Mouse (Mus musculus): ENCODE measurements at regions not wholly inside any gene's neighbourhood (a gene's known extent, or its start where the extent isn't known, plus 50 kb on each side); places are given as distances from the start of the nearest gene placed in this dataset.
A peak's percentile ranks its signal among the peaks of the same experiment; 100 is the strongest.

DNA sequence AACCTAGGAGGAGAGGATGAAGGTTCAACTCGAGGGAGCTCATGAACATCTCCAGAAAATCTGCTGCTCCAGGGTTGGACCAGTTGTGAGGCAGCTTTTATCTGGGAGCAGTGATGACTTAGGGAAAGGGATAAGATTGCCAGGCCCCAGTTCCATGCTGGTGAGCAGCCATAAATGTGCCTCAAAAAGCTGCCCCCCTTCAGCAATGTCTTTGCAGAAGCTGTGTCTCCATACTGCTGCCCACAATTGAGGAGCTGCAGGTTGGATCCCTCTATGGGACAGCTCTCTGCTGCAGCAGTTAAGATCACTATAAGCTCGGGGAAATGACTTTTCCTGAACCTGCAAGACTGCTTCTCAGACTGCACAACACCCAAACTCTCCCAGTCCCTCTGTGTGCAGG, 543.7 kb downstream of the Nfib start:
- DNase-seq (ENCODE audit: low spot score in 2 of 2): no peak

DNA sequence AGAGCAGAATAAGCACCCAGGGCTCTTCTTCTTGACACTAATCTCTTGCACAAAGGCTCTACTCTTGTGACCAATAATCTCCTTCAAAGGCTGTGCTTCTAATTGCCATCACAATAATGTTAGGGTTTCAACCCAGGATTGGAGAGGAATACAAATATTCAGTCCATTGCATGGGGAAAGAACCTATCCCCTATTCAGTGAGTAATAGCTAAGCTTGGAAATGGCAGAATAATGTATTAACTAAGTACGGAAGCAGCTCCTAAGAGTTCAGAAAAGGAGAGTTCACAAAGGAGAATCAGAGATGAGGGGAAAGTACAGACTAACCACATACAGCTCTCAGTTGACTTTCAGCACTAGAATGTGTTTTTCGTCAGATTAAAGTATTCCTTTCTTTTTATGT, 544.3 kb downstream of the Nfib start:
- no peak for DNase-seq (ENCODE audit: low spot score in 2 of 2)

DNA sequence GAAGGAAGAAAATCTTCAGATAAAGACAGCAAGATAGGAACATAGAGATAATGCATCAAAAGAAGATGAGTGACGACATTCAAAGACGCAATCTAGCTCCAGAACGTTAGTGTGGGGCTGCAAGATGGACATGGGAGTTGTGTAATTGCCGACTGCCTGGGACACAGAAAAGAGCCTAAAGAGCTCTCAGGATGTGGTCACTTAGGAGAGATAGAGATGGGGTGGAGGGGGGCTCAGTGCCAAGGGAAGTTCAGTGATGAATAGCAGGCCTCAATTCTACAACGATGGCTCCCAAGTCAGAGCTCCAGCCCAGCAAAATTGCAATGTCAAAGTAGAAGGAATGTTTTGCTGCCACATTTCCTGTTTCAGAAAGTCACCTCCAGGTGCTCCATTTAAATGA, 545.3 kb downstream of the Nfib start:
- DNase-seq (ENCODE audit: low spot score in 2 of 2): no peak

DNA sequence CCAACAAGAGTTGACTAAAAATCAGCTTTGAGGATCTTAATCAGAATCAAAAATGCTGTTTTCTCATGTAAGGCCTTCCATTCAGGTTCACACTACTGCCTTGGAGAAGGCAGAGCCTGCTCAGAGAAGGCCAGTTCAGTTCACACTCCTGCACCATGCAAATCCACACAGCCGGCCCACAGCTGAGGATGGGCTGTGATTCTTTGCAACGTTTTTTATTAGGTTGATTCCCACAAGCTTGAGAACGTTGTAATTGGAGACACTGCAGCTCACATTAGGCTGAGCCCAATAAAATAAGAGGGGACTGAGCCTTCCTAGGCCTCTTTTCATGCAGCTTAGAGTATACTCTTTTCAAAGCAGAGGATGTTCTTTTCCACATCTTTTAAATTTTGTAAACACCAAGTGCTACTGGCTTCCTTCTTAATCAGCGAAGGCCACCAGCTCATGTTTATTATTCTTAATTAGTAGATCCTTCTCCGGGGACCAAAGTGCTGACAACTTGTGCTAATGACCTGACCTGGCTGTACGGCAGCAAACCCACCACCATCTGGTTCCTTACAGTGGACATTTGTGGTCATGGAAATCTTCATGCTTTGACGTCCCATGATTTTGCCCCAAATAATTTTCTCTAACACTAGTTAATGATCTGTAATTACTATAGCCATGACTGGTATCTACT, 549.8 kb downstream of the Nfib start:
- DNase-seq (ENCODE audit: low spot score in 2 of 2): no peak

DNA sequence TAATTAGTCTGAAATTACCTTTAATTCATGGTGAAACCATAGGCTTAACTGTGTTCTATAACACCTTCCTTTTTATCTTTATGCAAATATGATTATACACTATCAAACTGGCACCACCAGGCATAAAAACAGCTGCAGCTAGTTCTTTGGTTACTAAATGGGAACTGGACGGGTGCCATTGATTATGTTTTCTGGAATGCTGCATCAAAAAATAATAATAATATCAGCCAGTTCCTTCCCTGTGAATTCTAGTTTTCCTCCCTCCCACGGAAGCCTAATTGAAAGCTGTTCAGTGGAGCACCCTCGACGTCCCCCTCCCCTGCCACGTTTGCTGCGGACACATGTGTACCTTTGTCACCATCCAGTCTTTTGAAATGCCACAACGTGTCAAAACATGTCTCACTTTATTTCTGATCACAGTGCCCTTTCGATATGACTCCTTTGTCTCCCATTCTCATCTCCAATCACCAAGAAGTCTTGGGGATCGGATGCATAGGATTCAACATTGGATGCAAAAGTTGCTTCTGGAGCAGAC, 551.5 kb downstream of the Nfib start:
- no peak for DNase-seq (ENCODE audit: low spot score in 2 of 2)

DNA sequence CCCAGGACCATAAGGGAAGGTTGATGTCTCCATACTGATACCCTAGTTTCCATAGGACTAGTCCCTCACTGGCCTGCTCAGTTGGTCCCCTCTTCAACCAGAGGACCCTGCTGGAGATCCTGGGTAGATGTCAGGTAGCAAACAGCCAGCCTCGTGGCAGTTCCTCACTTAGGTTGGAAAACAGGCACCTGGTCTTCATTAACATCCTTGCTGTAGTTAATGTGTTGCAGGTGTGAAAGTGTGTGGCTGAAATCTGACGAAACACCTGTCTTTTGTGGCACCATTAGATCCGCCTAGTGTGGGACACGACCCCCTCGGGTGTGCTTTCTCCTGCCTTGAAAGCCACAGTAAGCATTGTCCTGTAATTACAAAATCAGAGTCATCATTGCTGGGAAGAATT, 551.9 kb downstream of the Nfib start:
- no peak for DNase-seq (ENCODE audit: low spot score in 2 of 2)

DNA sequence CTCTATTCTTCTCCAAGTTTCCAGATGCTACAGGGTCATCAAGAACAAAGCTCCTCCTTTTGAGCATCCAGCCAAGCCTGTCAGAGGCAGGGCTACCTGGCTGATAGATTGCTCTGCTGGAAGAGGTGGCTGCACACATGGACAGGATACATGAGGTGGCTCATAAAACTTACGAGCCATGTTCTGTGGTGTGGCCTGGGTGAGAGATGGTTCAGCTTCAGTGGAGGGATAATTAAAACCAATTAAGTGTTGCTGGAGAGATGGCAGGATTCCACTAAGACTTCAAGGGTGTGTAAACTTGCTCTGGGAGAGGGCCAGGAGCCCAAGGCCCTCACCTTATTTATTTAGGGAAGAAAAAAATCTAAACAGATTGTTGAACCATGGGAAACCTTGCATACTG, 555.6 kb downstream of the Nfib start:
- no peak for DNase-seq (ENCODE audit: low spot score in 2 of 2)

DNA sequence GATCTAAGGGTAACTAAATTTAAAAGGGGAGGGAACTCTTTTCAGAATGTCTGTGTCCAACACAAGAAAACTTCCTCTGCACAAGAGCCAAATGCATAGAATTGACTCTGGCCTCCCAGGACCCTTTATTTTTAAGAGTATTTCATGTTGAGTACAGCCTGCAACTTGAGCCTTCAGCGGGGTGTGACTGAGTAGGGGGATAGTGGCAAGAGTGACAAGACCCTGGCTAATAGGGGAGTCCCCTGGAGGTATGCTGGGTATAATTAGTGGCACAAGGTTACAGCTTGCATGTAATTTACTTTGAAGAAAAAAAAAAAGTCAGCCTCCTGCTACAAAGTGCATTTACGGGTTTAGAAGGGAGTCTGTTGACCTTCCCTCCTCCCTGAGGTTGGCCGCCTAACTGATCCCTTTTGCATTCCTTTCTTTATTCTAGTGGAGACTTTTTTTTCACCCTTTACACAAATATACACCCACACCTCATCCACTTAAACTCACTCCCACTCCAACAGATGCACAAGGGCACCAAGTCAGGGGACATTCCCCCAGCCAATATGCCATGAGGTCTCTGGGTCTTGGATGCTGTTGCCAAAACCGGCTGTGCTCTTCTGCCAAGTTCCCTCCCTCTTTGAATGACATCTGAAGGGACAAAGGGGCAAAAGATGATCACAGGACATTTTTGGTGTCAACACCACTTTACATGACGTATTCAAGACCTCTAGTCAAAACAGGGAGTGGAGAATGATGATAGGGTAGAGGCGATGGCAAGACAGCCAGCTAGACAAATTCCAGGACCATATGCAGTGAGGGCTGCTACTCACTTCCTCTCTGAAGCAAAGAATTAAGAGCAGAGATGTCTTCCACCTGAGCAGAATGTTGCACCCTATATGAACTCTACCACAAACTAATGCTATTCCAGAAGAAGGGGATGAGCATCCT, 557.2 kb downstream of the Nfib start:
- no peak for DNase-seq (ENCODE audit: low spot score in 2 of 2)

DNA sequence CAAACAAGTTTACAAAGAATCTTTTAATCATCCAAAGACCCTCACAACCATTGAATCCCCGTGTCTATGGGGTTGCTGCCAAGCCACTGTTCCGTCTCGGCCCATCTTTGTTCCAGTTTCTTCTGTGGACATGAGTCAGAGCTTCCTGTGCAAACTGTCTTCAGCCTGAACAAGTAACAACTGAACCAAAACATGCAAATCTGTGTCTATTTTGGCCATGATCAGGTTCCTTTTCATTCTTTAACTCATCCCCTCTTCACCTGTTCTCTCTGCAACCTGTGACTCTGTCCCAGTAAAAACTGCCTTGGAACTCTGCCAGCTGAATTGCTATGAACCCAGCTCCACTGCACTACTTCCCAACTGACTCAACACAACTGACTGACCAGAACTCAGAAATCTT, 563.2 kb downstream of the Nfib start:
- DNase-seq (ENCODE audit: low spot score in 2 of 2): no peak

DNA sequence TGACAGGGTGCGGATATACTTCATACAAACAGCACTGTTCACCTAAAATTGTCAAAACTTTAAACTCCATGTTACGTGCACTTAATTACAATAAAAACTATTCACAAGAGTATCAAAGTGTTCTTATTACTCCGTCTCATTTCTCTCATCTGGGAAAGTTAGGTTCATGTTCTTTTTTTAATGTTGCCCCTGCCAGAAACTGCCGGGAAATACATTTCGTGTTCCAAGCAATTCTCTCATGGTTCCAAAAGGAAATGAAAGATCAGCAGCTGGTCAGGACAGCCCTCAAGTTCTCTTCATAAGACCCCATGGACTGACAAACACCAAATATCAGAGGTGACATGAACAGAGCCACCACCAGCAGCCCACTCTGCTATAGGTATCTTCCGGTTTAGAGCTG, 565.7 kb downstream of the Nfib start:
- DNase-seq (ENCODE audit: low spot score in 2 of 2): no peak

DNA sequence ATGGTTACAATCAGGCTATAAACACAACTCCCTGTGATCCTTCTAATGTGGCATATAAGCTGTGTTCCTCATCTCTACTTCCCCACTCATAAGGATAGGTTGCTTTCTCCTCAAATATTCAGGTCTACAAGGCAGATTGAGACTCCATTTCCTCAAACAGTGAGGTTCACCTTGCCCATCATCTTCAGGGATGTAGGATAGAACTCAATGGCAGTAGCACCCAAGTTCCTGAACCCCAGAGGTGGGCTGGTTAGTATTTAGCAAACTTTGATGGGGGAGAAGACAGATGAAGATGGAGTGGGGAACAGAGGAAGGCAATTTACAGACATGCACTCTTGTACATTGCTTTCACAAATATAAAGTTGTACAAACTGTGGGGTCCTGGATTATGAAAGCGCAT, 566.5 kb downstream of the Nfib start:
- no peak for DNase-seq (ENCODE audit: low spot score in 2 of 2)

DNA sequence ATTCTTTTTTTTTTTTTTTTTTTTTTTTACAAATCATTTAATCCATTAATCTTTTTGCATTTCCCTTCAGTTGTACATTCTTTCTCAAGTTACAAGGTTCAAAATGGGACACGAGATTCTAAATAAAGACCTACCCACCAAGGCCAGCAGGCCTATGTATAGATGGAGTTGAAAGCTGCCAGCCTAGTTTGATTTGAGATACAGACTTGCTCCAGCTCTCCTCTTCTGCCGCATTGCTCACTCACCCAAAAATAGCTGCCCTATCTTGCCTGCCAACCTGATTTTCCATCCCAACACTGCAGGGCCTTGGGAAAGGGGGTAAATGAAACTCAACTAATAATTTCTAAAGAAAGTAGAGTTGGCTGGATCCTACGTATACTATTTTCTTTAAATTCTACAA, 572.7 kb downstream of the Nfib start:
- DNase-seq (ENCODE audit: low spot score in 2 of 2): peak in 1 of 2 experiments; percentile 44

DNA sequence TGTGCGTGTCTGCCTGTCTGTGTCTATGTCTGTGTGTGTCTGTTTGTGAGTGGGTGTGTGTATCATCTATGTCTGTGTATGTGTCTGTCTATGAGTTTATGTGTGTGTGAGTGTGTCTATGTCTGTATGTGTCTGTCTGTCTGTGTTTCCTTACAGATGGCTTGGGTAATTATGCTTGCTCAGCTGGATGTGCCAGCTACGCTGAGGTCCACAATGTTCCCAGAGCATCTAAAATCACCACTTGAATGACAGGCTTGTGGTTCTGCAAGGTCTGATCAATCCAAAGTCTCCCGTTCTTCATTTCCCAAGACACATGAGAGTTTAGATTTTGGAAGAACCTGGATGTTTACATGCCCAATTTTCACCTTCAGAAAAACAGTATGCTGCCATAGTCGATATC, 573.2 kb downstream of the Nfib start:
- no peak for DNase-seq (ENCODE audit: low spot score in 2 of 2)

DNA sequence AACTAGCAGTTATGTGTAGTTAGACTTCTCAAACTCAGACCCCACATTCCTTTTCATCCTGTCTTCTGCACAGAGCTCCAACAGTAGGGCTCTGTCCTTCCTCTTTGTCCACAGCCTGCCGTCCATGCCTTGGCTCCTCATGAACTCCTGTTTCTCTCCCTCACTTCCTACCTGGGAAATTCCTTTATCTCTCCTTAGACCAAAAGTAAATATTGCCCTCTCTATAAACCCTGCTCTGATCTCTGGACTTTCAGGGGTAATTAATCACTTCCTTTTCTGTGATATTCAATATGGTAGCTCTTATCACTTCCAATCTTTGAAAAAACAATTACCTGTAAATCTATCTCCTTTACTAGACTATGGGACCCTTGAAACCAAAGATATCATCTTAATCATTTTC, 576.1 kb downstream of the Nfib start:
- no peak for DNase-seq (ENCODE audit: low spot score in 2 of 2)

DNA sequence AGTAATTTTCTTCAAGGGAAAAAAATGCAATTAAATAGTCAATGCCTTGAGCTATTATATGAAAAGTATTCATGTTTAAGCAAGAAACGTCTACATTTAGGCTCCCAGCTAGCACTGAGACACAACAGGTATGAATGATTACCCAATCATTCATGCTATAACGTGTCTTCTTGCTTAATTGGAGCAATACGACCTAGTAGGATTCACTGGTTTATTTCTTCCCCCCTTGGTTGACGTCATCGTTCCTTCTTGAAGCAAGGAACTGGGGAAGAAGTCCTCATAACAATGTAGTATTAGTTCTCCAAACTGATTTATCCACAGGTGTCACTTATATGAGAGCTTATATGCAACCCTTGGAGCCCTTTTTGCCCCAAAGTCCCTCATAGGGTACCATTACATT, 581.8 kb downstream of the Nfib start:
- no peak for DNase-seq (ENCODE audit: low spot score in 2 of 2)

DNA sequence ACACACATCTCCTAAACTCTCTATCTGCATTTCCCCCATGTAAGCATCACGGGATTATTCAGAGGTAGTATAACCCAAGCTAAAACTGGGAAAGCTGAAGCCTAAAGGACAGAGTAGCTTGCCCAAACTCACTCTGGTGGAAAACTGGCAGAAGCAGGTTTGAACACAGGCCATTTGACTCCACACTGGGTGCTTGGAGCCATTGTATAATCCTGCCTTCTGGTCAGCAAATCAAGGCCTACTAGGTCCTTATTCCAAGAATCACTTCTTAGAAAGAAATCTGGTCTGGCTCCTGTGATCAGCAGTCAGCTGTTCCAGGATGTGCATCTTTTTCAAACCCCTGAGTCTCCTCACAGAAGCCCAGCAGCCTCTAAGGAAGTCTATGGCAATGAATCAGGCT, 582.4 kb downstream of the Nfib start:
- no peak for DNase-seq (ENCODE audit: low spot score in 2 of 2)

DNA sequence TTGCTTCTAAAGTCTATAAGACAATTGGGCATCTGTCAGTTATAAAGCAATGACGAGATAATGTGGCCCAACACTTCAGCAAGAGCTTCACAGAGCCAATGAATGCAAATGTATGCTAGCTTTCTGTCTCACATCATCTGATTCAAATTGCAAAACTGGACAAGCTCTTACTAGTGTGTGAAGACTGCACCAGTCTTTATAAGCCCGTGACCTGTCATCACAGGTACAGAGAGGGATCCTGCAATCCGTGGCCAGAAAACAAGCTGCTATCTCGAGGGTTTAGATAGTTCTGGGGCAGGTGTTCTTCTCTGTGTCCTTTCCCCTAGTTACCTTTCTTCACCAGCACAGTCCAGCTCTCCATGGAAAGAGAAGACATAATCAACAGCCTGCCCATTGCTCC, 584.8 kb downstream of the Nfib start:
- no peak for DNase-seq (ENCODE audit: low spot score in 2 of 2)

DNA sequence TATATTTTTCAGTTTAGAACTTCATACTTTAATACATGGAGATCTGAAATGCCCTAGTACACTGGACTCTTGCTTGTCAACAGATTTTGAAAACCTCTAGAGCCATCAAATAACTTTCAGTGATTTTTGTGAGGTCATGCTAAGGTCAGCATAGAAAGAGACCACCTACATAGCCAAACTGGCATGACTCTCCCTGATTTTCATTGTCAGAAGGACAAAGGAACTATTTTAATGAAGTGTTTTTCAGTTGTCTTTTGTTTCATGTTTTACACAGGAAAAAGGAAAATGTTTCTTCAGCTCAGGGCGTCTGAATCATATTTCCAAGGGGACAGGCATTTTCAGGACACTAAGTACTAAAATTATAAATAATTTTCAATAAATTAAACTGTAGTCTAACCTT, 585.2 kb downstream of the Nfib start:
- no peak for DNase-seq (ENCODE audit: low spot score in 2 of 2)

DNA sequence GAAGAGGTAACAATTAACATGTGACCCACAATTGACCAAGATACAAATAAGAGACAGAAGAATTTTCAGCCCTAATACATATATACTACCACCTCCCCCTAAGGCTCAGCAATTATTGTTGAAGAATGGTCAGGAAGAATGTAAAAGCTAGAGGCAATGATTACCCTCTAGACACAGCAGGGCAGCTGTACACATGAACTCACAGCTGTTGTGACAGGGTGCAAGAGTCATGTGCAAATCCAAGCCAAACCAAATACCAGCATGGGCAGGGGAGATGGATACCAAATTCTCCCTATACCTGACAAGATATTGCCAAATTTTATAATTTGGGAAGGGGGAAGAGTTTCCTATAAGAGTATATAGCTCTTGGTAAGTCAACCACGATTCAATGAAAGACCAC, 603.7 kb downstream of the Nfib start:
- DNase-seq (ENCODE audit: low spot score in 2 of 2): no peak

DNA sequence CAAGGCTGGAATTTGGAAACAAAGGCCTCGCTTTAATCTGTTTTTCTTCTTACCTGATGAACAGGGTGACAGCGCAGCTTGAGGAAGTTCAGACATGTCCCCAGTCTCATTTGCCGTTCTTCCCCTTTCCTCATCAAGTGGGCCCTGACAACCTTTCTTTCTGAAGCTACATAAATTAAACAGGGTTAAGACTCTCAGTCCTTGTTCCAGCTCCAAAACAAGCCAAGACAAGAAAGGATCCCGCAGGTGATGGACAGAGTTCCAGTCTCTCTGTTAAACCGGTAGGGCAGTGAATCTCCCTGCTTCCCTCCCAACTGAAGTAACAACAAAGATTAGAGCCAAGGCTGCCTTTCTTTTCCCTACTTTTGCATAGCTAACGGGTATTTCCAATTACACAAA, 605.6 kb downstream of the Nfib start:
- no peak for DNase-seq (ENCODE audit: low spot score in 2 of 2)

DNA sequence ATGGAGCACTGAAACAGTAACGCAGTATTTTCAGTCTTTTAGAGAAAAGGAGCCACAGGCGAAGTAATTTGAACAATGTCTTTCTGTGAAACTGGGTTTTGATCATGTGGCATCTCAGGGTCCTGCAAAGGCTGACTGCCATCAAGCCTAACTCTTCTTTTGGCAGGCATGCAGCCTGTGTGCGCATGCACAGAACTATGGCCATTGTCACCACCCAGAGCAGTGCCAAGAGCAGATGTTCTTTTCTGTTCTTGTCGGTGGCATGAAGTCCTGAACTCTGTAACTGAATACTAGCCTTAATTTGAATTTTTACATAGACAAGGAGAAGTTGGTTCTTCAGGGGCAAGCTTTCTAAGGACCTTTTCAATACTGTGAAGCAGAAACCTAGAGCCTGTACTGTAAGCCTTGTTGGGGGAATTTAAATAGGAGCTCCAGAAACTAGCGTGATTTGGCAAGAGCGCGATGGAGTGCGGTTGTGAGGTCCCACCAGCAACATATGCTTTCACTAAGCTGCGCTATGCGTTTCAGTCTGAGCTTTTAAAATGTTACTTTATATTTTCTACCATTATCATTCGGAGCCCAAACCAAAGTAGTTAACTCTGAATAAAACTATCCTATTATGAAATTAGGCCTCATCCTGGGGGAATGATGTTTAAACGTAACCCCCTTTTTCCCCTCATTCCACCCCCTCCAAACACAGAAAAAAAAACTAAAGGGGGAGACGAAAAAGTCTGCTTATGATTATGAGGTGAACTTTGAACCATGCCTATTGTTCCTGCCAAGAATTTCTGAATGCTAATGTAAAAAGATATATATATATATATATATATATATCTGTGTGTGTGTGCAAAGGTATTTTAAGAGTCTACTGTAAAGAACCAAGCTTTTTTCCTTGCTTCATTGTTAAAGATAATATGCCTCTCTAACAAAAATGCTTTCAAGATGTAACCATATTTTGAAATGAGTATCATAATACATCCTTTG, 606.3 kb downstream of the Nfib start:
- DNase-seq (ENCODE audit: low spot score in 2 of 2): peak; percentile 26 to 40

Data from right cerebral cortex, postnatal 10 days (tissue).